Mouse (Mus musculus): Measurements from ENCODE around the gene Foxk2. TPM values are rescaled to one million over a fixed set of nuclear protein-coding genes. Genes with fewer than 3 reads are reported as not detected.

The Foxk2 gene
- total and polyA plus RNA-seq, 2 experiments from 2014 or later: 16.5 to 73.1 TPM

- peak within 1 kb of the TSS; percentile 64 for H3K27ac ChIP-seq (ENCODE audit: low read depth, low read length)
- H3K4me2 ChIP-seq (ENCODE audit: low read depth): peak within 1 kb of the TSS; percentile 83
- DNase-seq: peak; percentile 85
- WGBS: under 1% methylated on average over 23 of the region's 23 CpGs
- peaks cover 13% of the 10 kb centered on the region for H3K4me1 ChIP-seq (ENCODE audit: insufficient read depth)
- no peaks in the 10 kb centered on the region for H3K27me3 ChIP-seq (ENCODE audit: insufficient read depth, low read length)
- H3K36me3 ChIP-seq (ENCODE audit: insufficient read depth): peaks cover 26% of the 10 kb centered on the region
- peak within 1 kb of the TSS; percentile 66 for H3K9ac ChIP-seq
- H3K4me3 ChIP-seq (ENCODE audit: low read depth, low read length): peak within 1 kb of the TSS; percentile 66
- no peaks in the 10 kb centered on the region for H3K9me3 ChIP-seq (ENCODE audit: low read length)
- peak; percentile 36 for TF ChIP-seq CTCF (IDR thresholded peaks at IDR 0.05; ENCODE audit: low read depth)
- ATAC-seq: peak; percentile 94
Observed at GRCm38 (mm10) chr11:121229018-121229439, 30.8 kb upstream of the Foxk2 start, which contains the start of gene Cybc1. Cybc1 (minus strand) TSS chr11:121229322.

- H3K9me3 ChIP-seq (ENCODE audit: low read length): no peaks in the 10 kb centered on the region
- ATAC-seq: no peak
- peaks cover 7% of the 10 kb centered on the region; the same call in 1 of the 2 replicates for H3K36me3 ChIP-seq (ENCODE audit: insufficient read depth)
- H3K4me2 ChIP-seq (ENCODE audit: low read depth): no peak overlapping the region
- WGBS: 62% methylated on average over 4 of the region's 4 CpGs
- no peak for TF ChIP-seq CTCF (IDR thresholded peaks at IDR 0.05; ENCODE audit: low read depth)
- H3K27ac ChIP-seq (ENCODE audit: low read depth, low read length): no peak overlapping the region
- H3K4me1 ChIP-seq (ENCODE audit: insufficient read depth): peaks cover 18% of the 10 kb centered on the region
- no peak overlapping the region for H3K9ac ChIP-seq
- H3K27me3 ChIP-seq (ENCODE audit: insufficient read depth, low read length): no peaks in the 10 kb centered on the region
- no peak overlapping the region for H3K4me3 ChIP-seq (ENCODE audit: low read depth, low read length)
- DNase-seq: no peak
Observed at GRCm38 (mm10) chr11:121231191-121231590, 28.6 kb upstream of the Foxk2 start.

GRCm38 (mm10) chr11:121231628-121232291 lies 28.0 kb upstream of the Foxk2 start:
- Histone ChIP-seq H3K4me1 (ENCODE audit: insufficient read depth) (peaks cover 21% of the 10 kb centered on the region), H3K27me3 (ENCODE audit: insufficient read depth, low read length) (no peaks in the 10 kb centered on the region), H3K4me2 (ENCODE audit: low read depth) (no peak overlapping the region), H3K4me3 (ENCODE audit: low read depth, low read length) (no peak overlapping the region), H3K9me3 (ENCODE audit: low read length) (no peaks in the 10 kb centered on the region), H3K27ac (ENCODE audit: low read depth, low read length) (no peak overlapping the region), H3K9ac (no peak overlapping the region), H3K36me3 (ENCODE audit: insufficient read depth) (peaks cover 2% of the 10 kb centered on the region; the same call in 1 of the 2 replicates)
- WGBS: 42% methylated on average over 4 of the region's 4 CpGs
- no peak for TF ChIP-seq CTCF (IDR thresholded peaks at IDR 0.05; ENCODE audit: low read depth)
- DNase-seq: no peak
- ATAC-seq: no peak

- DNase-seq (no peak), ATAC-seq (no peak)
- no peak overlapping the region for H3K9ac ChIP-seq
- H3K4me3 ChIP-seq (ENCODE audit: low read depth, low read length): no peak overlapping the region
- 32% methylated on average over 4 of the region's 4 CpGs for WGBS
- TF ChIP-seq CTCF (IDR thresholded peaks at IDR 0.05; ENCODE audit: low read depth): no peak
- no peak overlapping the region for H3K27ac ChIP-seq (ENCODE audit: low read depth, low read length)
- H3K36me3 ChIP-seq (ENCODE audit: insufficient read depth): no peaks in the 10 kb centered on the region
- no peak overlapping the region for H3K4me2 ChIP-seq (ENCODE audit: low read depth)
- H3K9me3 ChIP-seq (ENCODE audit: low read length): no peaks in the 10 kb centered on the region
- no peaks in the 10 kb centered on the region for H3K27me3 ChIP-seq (ENCODE audit: insufficient read depth, low read length)
- H3K4me1 ChIP-seq (ENCODE audit: insufficient read depth): peaks cover 20% of the 10 kb centered on the region
Observed at GRCm38 (mm10) chr11:121232706-121233105, 27.1 kb upstream of the Foxk2 start.

- WGBS: 30% methylated on average over 9 of the region's 9 CpGs
- peak overlapping the region; percentile 56; the same call in 1 of the 2 replicates for H3K4me2 ChIP-seq (ENCODE audit: low read depth)
- H3K4me1 ChIP-seq (ENCODE audit: insufficient read depth): peaks cover 19% of the 10 kb centered on the region
- DNase-seq (peak; percentile 54), ATAC-seq (no peak)
- no peaks in the 10 kb centered on the region for H3K9me3 ChIP-seq (ENCODE audit: low read length)
- H3K27me3 ChIP-seq (ENCODE audit: insufficient read depth, low read length): no peaks in the 10 kb centered on the region
- peaks cover 12% of the 10 kb centered on the region for H3K36me3 ChIP-seq (ENCODE audit: insufficient read depth)
- 0 out of 2 replicates have a peak overlapping the region, but pooled peaks have one; percentile 54 for H3K9ac ChIP-seq
- H3K27ac ChIP-seq (ENCODE audit: low read depth, low read length): peak overlapping the region; percentile 86
- H3K4me3 ChIP-seq (ENCODE audit: low read depth, low read length): no peak overlapping the region
- TF ChIP-seq CTCF (IDR thresholded peaks at IDR 0.05; ENCODE audit: low read depth): peak; percentile 59
Observed at GRCm38 (mm10) chr11:121235475-121236238, 24.1 kb upstream of the Foxk2 start.

GRCm38 (mm10) chr11:121236564-121237344 lies 23.0 kb upstream of the Foxk2 start, which contains the start of gene Narf:
Narf (plus strand) TSS chr11:121237253.
- Histone ChIP-seq H3K9me3 (ENCODE audit: low read length) (no peaks in the 10 kb centered on the region), H3K4me3 (ENCODE audit: low read depth, low read length) (peak within 1 kb of the TSS; percentile 68), H3K4me1 (ENCODE audit: insufficient read depth) (peaks cover 19% of the 10 kb centered on the region), H3K36me3 (ENCODE audit: insufficient read depth) (peaks cover 19% of the 10 kb centered on the region), H3K4me2 (ENCODE audit: low read depth) (peak within 1 kb of the TSS; percentile 56), H3K9ac (peak within 1 kb of the TSS; percentile 78), H3K27ac (ENCODE audit: low read depth, low read length) (peak within 1 kb of the TSS; percentile 86), H3K27me3 (ENCODE audit: insufficient read depth, low read length) (no peaks in the 10 kb centered on the region)
- peak; percentile 85 for TF ChIP-seq CTCF (IDR thresholded peaks at IDR 0.05; ENCODE audit: low read depth)
- 1% methylated on average over 50 of the region's 50 CpGs for WGBS
- peak; percentile 100 for ATAC-seq
- DNase-seq: peak; percentile 99

Data from forebrain, postnatal 0 days (tissue).